Mouse (Mus musculus): Measurements from ENCODE around the gene Ttl. TPM values are rescaled to one million over a fixed set of nuclear protein-coding genes. Genes with fewer than 3 reads are reported as not detected.
A peak's percentile ranks its signal among the peaks of the same experiment; 100 is the strongest.

The Ttl gene
- 0.99 and 2.2 TPM in 2 replicates for polyA plus RNA-seq (2011; ENCODE audit: insufficient read depth, insufficient read length, low replicate concordance, missing spikeins)

GRCm38 (mm10) chr2:129065437-129066282 lies at the start of gene Ttl:
Gene Ttl (plus strand): TSS chr2:129065942.
- Histone ChIP-seq H3K27ac (ENCODE audit: control insufficient read depth, insufficient read depth, low read depth, low read length, poor library complexity) (no peak within 1 kb of the TSS), H3K4me3 (replicated peaks; ENCODE audit: control insufficient read depth, low read depth, low read length) (peak within 1 kb of the TSS; percentile 73), H3K4me1 (ENCODE audit: control insufficient read depth, insufficient read depth, low read length) (no peaks in the 10 kb centered on the region; the same call in 1 of the 2 replicates)
- TF ChIP-seq POLR2A (IDR thresholded peaks at IDR 0.05; ENCODE audit: borderline replicate concordance, control insufficient read depth, low read depth, low read length) (peak; percentile 29; the same call in 1 of the 2 replicates), CTCF (IDR thresholded peaks at IDR 0.05; ENCODE audit: control insufficient read depth, insufficient read depth, low read length) (no peak)
- WGBS: 3% methylated on average over 62 of the region's 62 CpGs

DNA sequence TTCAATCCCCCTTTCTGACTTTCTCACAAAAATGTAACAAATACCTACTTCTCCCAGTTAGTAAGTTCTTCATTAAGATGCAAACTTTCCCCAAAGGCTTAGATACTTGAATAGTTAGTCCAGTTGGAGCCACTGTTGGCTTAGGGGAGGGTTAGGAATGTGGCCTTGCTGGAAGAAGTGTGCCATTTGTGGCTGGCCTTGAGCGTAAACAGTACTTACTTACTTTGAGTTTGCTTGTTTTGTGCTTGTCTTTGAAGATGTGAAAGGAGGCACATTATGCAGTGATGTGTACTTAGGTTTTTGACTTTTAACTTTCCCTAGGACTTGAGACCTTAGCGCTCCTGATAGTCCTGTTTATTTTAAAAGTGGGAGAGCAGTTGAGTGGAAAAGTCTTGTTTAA lies 45.6 kb upstream of the Ttl start:
- 84% methylated on average over 2 of the region's 2 CpGs for WGBS
- Histone ChIP-seq H3K27ac (ENCODE audit: control insufficient read depth, insufficient read depth, low read depth, low read length, poor library complexity) (no peak overlapping the region), H3K4me1 (ENCODE audit: control insufficient read depth, insufficient read depth, low read length) (no peaks in the 10 kb centered on the region), H3K4me3 (replicated peaks; ENCODE audit: control insufficient read depth, low read depth, low read length) (no peak overlapping the region)
- no peak for TF ChIP-seq CTCF (IDR thresholded peaks at IDR 0.05; ENCODE audit: control insufficient read depth, insufficient read depth, low read length)
- no peak for TF ChIP-seq POLR2A (IDR thresholded peaks at IDR 0.05; ENCODE audit: borderline replicate concordance, control insufficient read depth, low read depth, low read length)

DNA sequence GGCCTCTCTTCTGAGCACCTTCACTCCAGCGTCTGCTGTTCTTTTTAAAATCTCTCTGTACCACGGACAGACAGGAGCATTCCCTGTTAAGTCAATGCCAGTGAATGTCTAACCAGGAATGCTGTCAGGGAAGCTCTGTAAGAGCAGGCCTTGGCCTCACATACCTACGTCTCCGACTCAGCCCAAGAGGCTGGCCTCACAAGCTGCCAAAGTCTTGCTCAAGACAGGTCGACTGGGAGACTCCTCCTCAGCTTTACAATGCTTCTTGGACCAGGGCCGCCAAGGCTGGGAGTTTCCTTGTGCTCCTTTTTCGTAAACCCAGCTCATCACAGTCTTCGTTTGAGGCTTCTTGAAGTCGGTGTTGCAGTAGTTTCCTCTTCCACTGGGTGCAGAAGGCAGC lies 40.9 kb upstream of the Ttl start:
- Histone ChIP-seq H3K27ac (ENCODE audit: control insufficient read depth, insufficient read depth, low read depth, low read length, poor library complexity) (no peak overlapping the region), H3K4me3 (replicated peaks; ENCODE audit: control insufficient read depth, low read depth, low read length) (no peak overlapping the region), H3K4me1 (ENCODE audit: control insufficient read depth, insufficient read depth, low read length) (no peaks in the 10 kb centered on the region)
- 79% methylated on average over 9 of the region's 9 CpGs for WGBS
- TF ChIP-seq POLR2A (IDR thresholded peaks at IDR 0.05; ENCODE audit: borderline replicate concordance, control insufficient read depth, low read depth, low read length): no peak
- no peak for TF ChIP-seq CTCF (IDR thresholded peaks at IDR 0.05; ENCODE audit: control insufficient read depth, insufficient read depth, low read length)

GRCm38 (mm10) chr2:129035381-129035780 lies 30.4 kb upstream of the Ttl start:
- WGBS: 83% methylated on average over 5 of the region's 5 CpGs
- Histone ChIP-seq H3K4me3 (replicated peaks; ENCODE audit: control insufficient read depth, low read depth, low read length) (no peak overlapping the region), H3K27ac (ENCODE audit: control insufficient read depth, insufficient read depth, low read depth, low read length, poor library complexity) (no peak overlapping the region), H3K4me1 (ENCODE audit: control insufficient read depth, insufficient read depth, low read length) (no peaks in the 10 kb centered on the region)
- TF ChIP-seq CTCF (IDR thresholded peaks at IDR 0.05; ENCODE audit: control insufficient read depth, insufficient read depth, low read length): no peak
- TF ChIP-seq POLR2A (IDR thresholded peaks at IDR 0.05; ENCODE audit: borderline replicate concordance, control insufficient read depth, low read depth, low read length): no peak

GRCm38 (mm10) chr2:129038426-129038936 lies 27.3 kb upstream of the Ttl start:
- TF ChIP-seq POLR2A (IDR thresholded peaks at IDR 0.05; ENCODE audit: borderline replicate concordance, control insufficient read depth, low read depth, low read length): no peak
- no peak for TF ChIP-seq CTCF (IDR thresholded peaks at IDR 0.05; ENCODE audit: control insufficient read depth, insufficient read depth, low read length)
- Histone ChIP-seq H3K27ac (ENCODE audit: control insufficient read depth, insufficient read depth, low read depth, low read length, poor library complexity) (no peak overlapping the region), H3K4me3 (replicated peaks; ENCODE audit: control insufficient read depth, low read depth, low read length) (no peak overlapping the region), H3K4me1 (ENCODE audit: control insufficient read depth, insufficient read depth, low read length) (no peaks in the 10 kb centered on the region)
- 25% methylated on average over 15 of the region's 15 CpGs for WGBS

DNA sequence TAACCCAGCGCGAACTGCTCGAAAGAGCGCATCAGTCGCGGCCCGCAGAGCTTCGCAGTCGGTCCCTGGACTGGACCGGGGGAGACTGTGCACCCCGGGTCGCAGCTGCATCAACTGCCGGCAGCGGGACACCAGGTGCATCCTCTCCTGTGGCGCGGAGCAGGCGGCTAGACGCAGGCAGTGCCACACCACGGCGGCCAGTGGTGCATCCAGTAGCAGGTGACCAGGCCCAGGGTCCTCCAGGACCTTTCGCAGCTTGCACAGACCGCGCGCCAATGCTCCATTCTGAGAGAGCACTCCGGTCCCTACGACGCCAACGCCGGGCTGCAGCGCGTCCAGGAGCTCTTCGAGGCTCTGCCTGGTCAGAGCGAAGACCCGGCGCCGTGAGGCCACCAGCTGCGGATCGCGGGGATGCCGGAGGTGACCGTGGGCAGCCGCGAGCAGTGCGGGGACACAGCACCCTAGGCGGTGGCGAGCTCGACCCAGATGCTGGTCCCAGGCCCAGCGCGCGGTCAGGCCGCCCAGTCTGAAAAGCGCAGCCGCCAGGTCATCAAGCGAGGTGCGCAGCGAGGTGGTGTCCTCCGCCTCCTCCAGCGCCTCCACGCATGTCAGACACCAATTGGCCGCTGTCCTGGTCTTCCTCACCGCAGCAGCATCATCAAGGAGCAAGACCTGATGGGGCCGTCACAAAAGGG lies 26.7 kb upstream of the Ttl start:
- 7% methylated on average over 62 of the region's 62 CpGs for WGBS
- TF ChIP-seq POLR2A (IDR thresholded peaks at IDR 0.05; ENCODE audit: borderline replicate concordance, control insufficient read depth, low read depth, low read length): no peak
- no peak for TF ChIP-seq CTCF (IDR thresholded peaks at IDR 0.05; ENCODE audit: control insufficient read depth, insufficient read depth, low read length)
- Histone ChIP-seq H3K27ac (ENCODE audit: control insufficient read depth, insufficient read depth, low read depth, low read length, poor library complexity) (no peak overlapping the region), H3K4me3 (replicated peaks; ENCODE audit: control insufficient read depth, low read depth, low read length) (no peak overlapping the region), H3K4me1 (ENCODE audit: control insufficient read depth, insufficient read depth, low read length) (no peaks in the 10 kb centered on the region)

GRCm38 (mm10) chr2:129040567-129040966 lies 25.2 kb upstream of the Ttl start:
- WGBS: 3% methylated on average over 6 of the region's 6 CpGs
- Histone ChIP-seq H3K27ac (ENCODE audit: control insufficient read depth, insufficient read depth, low read depth, low read length, poor library complexity) (no peak overlapping the region), H3K4me1 (ENCODE audit: control insufficient read depth, insufficient read depth, low read length) (no peaks in the 10 kb centered on the region), H3K4me3 (replicated peaks; ENCODE audit: control insufficient read depth, low read depth, low read length) (no peak overlapping the region)
- TF ChIP-seq POLR2A (IDR thresholded peaks at IDR 0.05; ENCODE audit: borderline replicate concordance, control insufficient read depth, low read depth, low read length): no peak
- TF ChIP-seq CTCF (IDR thresholded peaks at IDR 0.05; ENCODE audit: control insufficient read depth, insufficient read depth, low read length): no peak

All from bone marrow, adult 2 months (tissue).